Mouse (Mus musculus) thymus, adult 2 months (tissue): ENCODE data around the gene Tmod3.

Experiments
- CTCF ChIP-seq: fragments of 200-500 bp; IDR thresholded peaks from 2 replicates; pipeline ENCODE4 v1.5.1; 2012; ENCODE audit warnings: mild to moderate bottlenecking, control low read depth, low read length, moderate library complexity, borderline replicate concordance; ENCODE audit not compliant: control insufficient read depth, poor library complexity, insufficient read depth; ENCODE audit errors: extremely low read depth
- POLR2A ChIP-seq: fragments of 200-500 bp; IDR thresholded peaks from 2 replicates; pipeline ENCODE4 v1.6.1; 2012; ENCODE audit warnings: mild to moderate bottlenecking, low read length, control low read depth, moderate library complexity; ENCODE audit not compliant: control insufficient read depth, poor library complexity, insufficient read depth; ENCODE audit errors: extremely low read depth

DNA sequence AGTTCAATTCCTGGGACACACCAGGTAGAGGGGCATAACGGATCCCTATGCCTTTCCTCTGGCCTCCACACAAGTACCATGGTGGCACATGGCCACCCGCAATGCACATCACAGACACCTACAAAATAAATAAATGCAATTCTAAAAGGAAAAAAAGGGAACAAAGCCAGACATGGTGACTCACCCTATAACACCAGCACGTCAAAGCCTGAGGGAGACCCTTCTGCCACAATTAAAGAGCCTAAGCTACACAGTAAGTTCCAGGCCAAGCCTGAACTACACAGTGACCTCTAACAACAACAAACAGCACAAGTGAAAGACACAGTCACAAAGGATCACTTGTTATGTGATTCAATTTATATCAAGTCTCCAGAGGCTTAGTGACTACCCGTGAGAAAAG is 5.7 kb downstream of the Tmod3 start:
- TF ChIP-seq CTCF (no peak), POLR2A (no peak)
